Mouse (Mus musculus): ENCODE data around the gene Mfsd2b. TPM values are rescaled to one million over a fixed set of nuclear protein-coding genes. Genes with fewer than 3 reads are reported as not detected.
"Not testable (repeated sequence)": the region's sequence is repeated elsewhere in the genome, so short reads cannot be mapped to it uniquely, and the experiment has no call there.

Gene Mfsd2b
- 1 to 10 TPM; 1.3 to 1.6 TPM for total RNA-seq (2021)

DNA sequence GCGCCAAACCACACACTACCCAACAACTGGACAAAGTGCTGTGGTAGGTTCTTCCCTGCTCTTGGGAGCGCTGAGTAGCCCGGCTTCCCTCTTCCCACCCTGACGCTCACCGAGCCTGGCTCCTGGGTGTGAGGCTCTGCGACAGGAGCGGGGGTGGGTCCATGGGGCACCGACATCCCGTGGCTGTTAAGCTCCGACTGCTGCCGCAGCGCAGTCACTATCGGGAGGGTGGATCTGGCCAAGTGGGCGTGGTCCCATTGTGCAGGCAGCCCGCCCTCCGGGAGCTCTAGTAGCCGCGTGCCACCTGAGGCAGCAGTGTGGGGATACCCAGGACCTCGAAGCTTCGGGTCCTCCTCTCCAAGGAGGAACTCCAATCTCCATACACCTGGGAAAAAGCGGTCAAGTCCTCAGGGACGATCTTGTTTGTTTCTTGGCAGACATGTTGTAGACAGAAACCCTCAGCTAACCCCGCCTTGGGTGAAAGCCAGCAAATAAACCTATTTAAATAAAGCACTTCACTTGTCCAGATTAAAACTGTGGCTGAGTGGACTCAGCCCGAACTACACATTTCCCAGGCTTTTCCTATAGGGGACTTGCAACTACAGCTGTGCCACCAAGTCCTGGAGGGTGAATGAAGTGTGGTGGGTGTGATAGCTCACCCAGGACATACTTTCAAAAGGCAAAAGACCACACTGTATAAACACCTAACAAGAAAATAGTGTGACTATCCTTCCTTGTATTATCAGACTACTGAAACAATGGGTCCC, at the start of gene Mfsd2b:
Mfsd2b (minus strand) TSS at position 199 of the 767 bp plus-strand sequence.
- DNase-seq: peak; percentile 80

GRCm38 (mm10) chr12:4917805-4918591, 43.8 kb upstream of the Mfsd2b start:
- peak; percentile 60 for DNase-seq

GRCm38 (mm10) chr12:4916994-4917804, 43.0 kb upstream of the Mfsd2b start, which contains the start of gene Atad2b:
TSS of gene Atad2b (plus strand) at chr12:4917353.
- peak; percentile 98 for DNase-seq

DNA sequence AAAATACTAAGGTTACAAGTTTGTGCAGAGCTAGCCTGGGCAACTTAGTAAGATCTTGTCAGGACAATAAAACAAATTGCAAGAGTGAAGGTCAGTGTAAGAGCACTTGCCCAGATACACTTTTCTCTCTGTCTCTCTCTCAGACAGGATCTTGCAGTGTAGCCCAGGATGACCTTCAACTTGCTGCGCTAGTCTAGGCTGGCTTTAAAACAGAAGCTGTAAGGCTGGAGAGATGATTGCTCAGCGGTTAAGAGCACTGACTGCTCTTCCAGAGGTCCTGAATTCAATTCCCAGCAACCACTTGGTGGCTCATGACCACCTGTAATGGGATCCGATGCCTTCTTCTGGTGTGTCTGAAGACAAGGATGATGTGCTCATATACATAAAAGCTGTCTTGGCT, 40.8 kb upstream of the Mfsd2b start:
- no peak for DNase-seq

- no peak for DNase-seq
Measured at GRCm38 (mm10) chr12:4914441-4914840, 40.3 kb upstream of the Mfsd2b start.

DNA sequence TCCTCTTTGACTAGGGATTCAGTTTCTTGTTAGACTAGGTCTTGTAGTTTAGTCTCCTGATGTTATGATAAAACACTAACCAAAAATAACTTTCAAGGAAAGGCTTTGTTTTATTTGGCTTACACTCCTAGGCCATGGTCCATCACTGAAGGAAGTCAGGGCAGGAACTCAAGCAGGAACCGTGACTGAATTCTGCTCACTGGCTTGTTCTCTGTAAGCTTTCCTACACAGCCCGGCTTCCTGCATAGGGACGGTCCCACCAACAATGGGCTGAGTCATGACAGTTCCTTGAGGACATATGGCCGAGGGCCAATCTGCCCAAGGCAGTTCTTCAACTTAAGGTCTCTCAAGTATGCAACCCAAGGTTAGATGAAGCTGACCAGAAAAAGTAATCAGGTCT, 37.6 kb upstream of the Mfsd2b start:
- DNase-seq: peak; percentile 7

DNA sequence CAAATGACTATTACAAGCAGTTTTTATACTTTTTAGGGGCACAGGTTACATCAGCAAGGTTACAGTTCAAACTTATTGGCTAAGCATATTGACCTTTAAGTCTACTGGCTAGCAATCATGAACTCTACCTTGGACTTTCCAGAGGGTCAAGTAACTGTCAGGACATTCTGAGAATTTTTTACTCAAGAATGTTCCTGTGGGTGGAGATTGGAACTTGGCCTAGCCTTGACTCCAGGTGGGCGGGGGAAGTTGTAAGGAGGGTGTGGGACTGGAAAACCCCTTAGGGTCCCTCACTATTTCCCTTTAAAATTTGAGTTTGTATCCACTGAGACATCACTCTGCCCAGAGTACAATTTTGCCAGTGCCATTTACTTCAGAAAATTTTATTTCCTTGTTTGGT, 36.3 kb upstream of the Mfsd2b start:
- not testable (repeated sequence) for DNase-seq

DNA sequence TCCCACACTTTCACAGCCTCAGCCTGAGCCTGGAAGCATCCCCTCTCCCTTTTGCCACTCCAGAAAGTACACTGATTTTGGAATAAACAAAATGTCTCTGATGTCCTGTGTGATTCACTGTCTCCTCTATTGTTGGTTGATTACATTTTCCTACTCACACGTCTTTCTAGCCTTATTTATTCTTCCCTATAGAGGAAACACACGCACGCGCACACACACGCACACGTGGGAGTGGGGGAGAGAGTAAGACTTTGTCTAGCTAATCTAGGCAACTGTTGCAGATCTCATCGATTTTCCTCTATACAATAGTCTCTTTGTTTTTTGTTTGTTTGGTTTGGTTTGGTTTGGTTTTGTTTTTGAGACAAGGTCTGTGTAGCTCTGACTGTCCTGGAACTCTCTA, 34.2 kb upstream of the Mfsd2b start:
- no peak for DNase-seq

- DNase-seq: peak; percentile 97
Measured at GRCm38 (mm10) chr12:4906951-4907906, 33.1 kb upstream of the Mfsd2b start, which contains the start of gene Ubxn2a. TSS of gene Ubxn2a (minus strand) at chr12:4907705.

DNA sequence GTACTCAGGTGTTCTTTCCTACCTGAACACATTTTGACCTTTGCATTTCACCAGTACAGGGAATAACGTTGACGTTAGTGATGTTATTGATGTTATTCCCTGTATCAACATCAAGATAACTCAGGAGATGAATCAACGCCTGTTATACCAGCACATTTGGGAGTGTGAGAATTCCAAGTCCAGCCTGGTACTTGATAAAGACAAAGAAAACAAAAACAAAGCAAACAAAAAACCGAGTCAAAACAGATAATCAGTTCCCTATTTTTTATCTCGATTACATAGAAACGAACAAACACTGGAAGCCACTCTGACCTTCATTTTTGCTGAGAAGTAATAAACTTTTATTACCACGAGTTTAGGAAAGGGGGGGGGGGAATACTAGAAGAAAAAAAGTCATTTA, 32.3 kb upstream of the Mfsd2b start:
- no peak for DNase-seq

GRCm38 (mm10) chr12:4905946-4906345, 31.8 kb upstream of the Mfsd2b start:
- peak; percentile 11 for DNase-seq

GRCm38 (mm10) chr12:4898024-4898423, 23.9 kb upstream of the Mfsd2b start:
- no peak for DNase-seq

DNA sequence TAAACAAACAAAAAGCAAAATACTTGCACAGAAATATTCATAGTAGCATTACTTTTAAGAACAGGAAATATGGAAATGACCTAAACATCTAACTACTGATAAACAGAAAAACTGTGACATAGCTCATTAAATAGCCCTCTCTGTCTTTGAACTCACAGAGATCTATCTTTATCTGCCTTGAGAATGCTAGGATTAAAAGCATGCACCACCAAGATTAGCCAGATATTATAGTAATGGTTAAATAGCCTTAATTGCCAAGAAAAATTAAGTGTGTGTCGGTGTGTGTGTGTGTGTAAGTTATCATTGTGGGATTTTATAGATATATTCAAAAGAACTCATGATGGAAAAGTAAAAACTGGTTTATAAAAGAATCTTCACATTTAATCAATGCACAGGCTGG, 15.7 kb upstream of the Mfsd2b start:
- DNase-seq: no peak

DNA sequence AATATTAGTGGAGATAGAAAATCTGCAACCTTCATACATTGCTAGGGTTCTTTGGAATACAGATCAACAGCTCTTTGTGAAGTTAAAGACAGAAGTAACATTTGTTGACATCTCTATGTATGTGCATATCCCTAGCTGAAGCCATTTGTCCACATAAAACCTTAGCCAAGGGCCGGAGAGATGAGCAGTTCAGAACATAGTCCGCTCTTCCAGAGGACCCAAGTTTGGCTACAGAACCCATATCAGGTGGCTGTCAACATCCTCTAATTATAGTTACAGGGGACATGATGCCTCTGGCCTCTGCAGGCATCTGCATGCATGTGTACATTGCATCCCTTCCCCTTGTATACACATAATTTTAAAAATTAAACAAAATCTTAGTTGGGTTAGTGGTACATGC, 15.1 kb upstream of the Mfsd2b start:
- DNase-seq: no peak

DNA sequence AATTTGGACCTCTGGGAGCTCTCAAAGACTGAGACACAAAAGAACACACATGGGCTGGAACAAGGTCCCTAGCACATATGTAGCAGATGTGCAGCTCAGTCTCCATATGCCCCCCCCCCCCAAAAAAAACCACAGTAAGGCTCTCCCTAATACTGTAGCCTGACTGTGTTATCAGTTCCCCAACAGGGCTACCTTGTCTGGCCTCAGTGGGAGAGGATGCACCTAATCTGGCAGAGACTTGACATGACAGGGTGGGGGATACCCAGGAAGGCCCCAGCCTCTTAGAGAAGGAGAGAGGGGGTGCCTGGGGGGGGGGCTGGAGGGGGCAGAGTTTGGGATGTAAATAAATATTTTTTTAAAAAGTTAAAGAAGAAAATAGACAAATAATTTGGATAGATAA, 14.6 kb upstream of the Mfsd2b start:
- no peak for DNase-seq

- not testable (repeated sequence) for DNase-seq
Measured at GRCm38 (mm10) chr12:4886581-4886980, 12.4 kb upstream of the Mfsd2b start.

DNA sequence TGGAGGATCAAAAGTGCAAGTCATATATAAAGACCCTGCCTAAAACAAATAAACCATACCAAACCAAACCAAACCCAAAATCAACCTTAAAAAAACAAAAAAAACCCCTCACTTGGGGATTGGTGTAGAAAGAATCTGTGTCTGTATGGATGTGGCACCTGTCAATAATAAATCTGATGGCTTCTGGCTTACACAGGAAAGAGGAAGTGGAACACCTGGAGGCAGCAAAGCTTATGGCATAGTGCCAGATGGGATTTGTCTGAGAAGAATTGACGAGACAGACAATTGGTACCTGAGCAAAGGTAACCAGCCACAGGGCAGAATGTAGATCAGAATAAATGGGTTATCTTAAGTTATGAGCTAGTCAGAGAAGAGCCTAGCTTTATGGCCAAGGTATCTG, 10.9 kb upstream of the Mfsd2b start:
- DNase-seq: no peak

DNA sequence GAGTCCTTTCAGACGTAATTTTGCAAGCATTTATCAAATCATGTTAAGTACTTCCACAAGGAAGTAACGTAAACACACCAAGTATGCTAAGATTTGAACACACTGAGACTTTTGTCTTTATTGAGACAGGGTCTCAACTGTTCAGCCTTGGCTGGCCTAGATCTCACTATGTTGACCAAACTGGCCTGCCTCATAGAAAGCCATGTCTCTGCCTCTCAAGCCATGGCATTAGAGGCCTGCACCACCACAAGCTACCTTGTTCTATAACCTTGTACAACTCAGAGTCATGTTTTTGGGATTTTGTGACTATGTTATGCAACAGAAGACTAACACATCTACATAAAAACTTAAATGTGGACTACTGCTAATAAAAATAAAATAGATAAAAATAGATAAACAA, 7.9 kb upstream of the Mfsd2b start:
- no peak for DNase-seq

DNA sequence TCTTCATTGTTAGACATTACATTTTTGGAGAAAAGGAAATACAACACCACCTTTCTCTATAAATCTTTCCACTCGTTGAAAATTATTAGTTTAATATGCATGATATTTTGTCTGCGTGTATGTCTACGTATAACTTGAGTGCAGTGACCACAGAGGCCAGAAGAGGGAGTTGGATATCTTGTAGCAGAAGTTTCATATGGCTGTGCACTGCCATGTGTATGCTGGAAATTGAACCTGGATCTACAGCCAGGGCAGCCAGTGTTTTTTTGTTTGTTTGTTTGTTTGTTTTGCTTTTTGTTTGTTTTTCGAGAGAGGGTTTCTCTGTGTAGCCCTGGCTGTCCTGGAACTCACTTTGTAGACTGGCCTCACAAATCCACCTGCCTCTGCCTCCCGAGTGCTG, 4.9 kb upstream of the Mfsd2b start:
- no peak for DNase-seq

DNA sequence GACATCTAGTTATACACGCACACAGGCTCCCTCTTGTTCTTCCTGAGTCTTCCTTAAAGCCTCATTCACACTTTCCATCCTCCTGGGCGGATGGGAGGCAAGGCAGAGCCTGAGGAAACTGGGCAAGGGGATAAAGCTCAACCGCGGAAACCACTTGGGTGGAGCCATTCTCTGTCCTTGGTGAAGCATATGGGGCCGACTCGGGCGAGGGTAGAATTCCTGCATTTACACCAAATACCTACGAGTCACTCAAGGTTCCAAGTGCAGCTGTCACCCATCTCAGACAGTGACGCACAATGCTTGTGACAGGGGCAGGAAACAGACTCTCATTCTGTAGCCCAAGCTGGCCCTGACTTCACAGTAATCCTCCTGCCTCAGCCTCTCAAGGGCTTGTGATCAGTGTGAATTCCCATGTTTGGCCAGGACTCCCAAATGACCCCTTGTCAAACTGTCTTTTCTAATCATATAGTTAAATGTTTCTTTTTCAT, 4.2 kb upstream of the Mfsd2b start:
- DNase-seq: no peak

DNA sequence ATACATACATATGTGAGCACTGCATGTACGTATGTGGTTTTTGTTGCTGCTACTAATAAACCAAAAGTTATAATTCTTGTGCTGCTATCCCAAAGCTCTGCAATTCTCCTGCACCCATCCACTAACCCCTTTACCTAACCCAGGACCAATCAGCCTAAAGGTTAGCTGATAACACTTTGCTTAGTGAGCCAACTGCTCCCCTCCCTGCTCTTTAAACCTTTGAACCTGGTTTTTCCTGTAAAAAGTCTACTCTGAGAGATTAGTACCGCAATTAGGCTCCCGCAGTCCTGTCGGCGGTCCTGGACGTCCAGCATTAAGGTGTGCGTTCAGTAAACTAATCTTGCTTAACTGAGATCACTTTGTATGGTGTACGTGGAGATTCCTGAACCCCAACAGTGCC, 1.5 kb upstream of the Mfsd2b start:
- no peak for DNase-seq

All from heart, postnatal 4 days (tissue).